Mouse (Mus musculus) liver, embryonic 16.5 days (tissue): ENCODE data around the gene Spc24. TPM values are rescaled to one million over a fixed set of nuclear protein-coding genes. Genes with fewer than 3 reads are reported as not detected.
"Not testable (repeated sequence)": the region's sequence is repeated elsewhere in the genome, so short reads cannot be mapped to it uniquely, and the experiment has no call there.

Source experiments
- ATAC-seq: fragments of 200-750 bp; cut with Nextera tagmentation; 2 replicates; pipeline ENCODE4 v1.8.0; 2017; ENCODE audit warnings: low read depth, mild to moderate bottlenecking, moderate number of reproducible peaks, moderate library complexity
- H3K27ac ChIP-seq: fragments of 300-500 bp; sonication (generic); 2 replicates; pipeline ENCODE4 v1.5.1; 2014; ENCODE audit warnings: mild to moderate bottlenecking, low read length
- H3K27me3 ChIP-seq: fragments of 300-500 bp; sonication (generic); 2 replicates; pipeline ENCODE4 v1.6.1; 2014; ENCODE audit warnings: low read depth, low read length, mixed read lengths; ENCODE audit not compliant: control insufficient read depth, insufficient read depth
- H3K36me3 ChIP-seq: fragments of 300-500 bp; sonication (generic); 2 replicates; pipeline ENCODE4 v1.6.1; 2014; ENCODE audit warnings: mild to moderate bottlenecking; ENCODE audit not compliant: control insufficient read depth, insufficient read depth
- H3K4me1 ChIP-seq: fragments of 300-500 bp; sonication (generic); 2 replicates; pipeline ENCODE4 v1.6.1; 2014; ENCODE audit warnings: low read depth, low read length, mixed read lengths; ENCODE audit not compliant: control insufficient read depth
- H3K4me2 ChIP-seq: fragments of 300-500 bp; sonication (generic); 2 replicates; pipeline ENCODE4 v1.6.1; 2014; ENCODE audit warnings: low read depth, low read length, mixed read lengths
- H3K4me3 ChIP-seq: fragments of 300-500 bp; sonication (generic); 2 replicates; pipeline ENCODE4 v1.5.1; 2014; ENCODE audit warnings: low read depth, mild to moderate bottlenecking, low read length
- H3K9ac ChIP-seq: fragments of 300-500 bp; sonication (generic); 2 replicates; pipeline ENCODE4 v1.6.1; 2014; ENCODE audit warnings: low read depth, low read length
- H3K9me3 ChIP-seq: fragments of 300-500 bp; sonication (generic); replicated peaks from 2 replicates; pipeline ENCODE4 v1.6.1; 2016; ENCODE audit warnings: low read length; ENCODE audit not compliant: control insufficient read depth
- WGBS: fragments of 180-500 bp; shearing (Covaris S2); extraction: QIAGEN DNeasy Blood & Tissue Kit; methylation state at CpG from one replicate; pipeline ENCODE4 v1.1.7; 2014; ENCODE audit not compliant: insufficient replicate concordance; 5-methylcytosine and 5-hydroxymethylcytosine counted together
- polyA plus RNA-seq: library from polyadenylated mRNA; unstranded; fragments of >200 nt; fragmentation: Nextera tagmentation; extraction: Ambion mirVana; gene quantifications from 2 replicates; pipeline ENCODE4 v1.2.1, GENCODE M21; 2015

Spc24 gene
- polyA plus RNA-seq, 1 experiment from 2014 or later = 68.0 TPM

DNA sequence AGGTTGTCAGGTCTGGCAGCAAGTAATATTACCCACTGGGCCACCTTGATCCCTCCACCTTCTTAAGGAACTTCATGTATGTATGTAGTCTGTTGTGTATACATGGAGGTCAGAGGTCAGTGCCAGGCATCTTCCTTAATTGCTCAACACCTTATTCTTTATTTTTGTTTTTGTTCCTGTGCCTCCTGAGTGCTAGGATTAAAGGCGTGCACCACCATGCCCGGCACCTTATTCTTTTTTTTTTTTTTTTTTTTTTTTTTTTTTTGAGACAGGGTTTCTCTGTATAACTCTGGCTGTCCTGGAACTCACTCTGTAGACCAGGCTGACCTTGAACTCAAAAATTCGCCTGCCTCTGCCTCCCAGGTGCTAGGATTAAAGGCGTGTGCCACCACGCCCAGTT lies 13.3 kb upstream of the Spc24 start:
- not testable (repeated sequence) for H3K36me3 ChIP-seq, H3K27ac ChIP-seq, H3K4me1 ChIP-seq, H3K9ac ChIP-seq, H3K4me3 ChIP-seq, H3K4me2 ChIP-seq, ATAC-seq, H3K9me3 ChIP-seq, H3K27me3 ChIP-seq
- 55% methylated on average over 5 of the region's 5 CpGs for WGBS

GRCm38 (mm10) chr9:21769558-21770183 lies 9.6 kb upstream of the Spc24 start:
- no peak overlapping the region for H3K27ac ChIP-seq

GRCm38 (mm10) chr9:21768511-21769411 lies 8.7 kb upstream of the Spc24 start:
- Histone ChIP-seq H3K4me3 (no peak overlapping the region), H3K27ac (no peak overlapping the region), H3K36me3 (no peaks in the 10 kb centered on the region; the same call in 1 of the 2 replicates), H3K27me3 (no peaks in the 10 kb centered on the region), H3K4me2 (no peak overlapping the region), H3K9me3 (no peaks in the 10 kb centered on the region), H3K4me1 (peaks cover 3% of the 10 kb centered on the region), H3K9ac (no peak overlapping the region)
- WGBS = 58% methylated on average over 13 of the region's 13 CpGs
- no peak for ATAC-seq

More at GRCm38 (mm10) chr9:21769558-21770183, 9.6 kb upstream of the Spc24 start:
- 77% methylated on average over 26 of the region's 26 CpGs for WGBS
- no peak overlapping the region for H3K4me2 ChIP-seq
- no peaks in the 10 kb centered on the region for H3K4me1 ChIP-seq
- no peaks in the 10 kb centered on the region for H3K9me3 ChIP-seq
- no peak for ATAC-seq
- H3K27me3 ChIP-seq = no peaks in the 10 kb centered on the region
- no peak overlapping the region for H3K9ac ChIP-seq
- no peaks in the 10 kb centered on the region; the same call in none of the 2 replicates for H3K36me3 ChIP-seq
- H3K4me3 ChIP-seq = no peak overlapping the region

DNA sequence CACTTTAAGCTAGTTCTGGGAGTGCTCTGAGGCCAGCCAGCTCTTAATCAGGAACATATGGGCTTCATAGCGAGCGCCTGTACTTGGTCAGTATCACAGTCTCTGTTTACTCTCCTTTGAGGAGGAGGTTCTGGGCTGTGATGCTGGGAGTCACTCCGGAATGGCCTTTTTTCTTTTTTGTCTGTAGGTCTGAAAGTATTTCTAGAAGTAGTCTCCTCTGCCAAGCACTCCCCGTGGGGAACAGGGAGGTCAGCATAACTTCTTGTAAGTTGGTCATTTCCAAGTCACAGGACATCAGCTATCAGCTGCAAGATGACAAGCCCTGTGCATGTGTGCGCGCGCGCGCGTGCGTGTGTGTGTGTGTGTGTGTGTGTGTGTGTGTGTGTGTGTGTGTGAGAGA lies 7.8 kb upstream of the Spc24 start:
- no peak overlapping the region for H3K27ac ChIP-seq
- H3K4me1 ChIP-seq = peaks cover 3% of the 10 kb centered on the region
- no peaks in the 10 kb centered on the region for H3K9me3 ChIP-seq
- no peaks in the 10 kb centered on the region for H3K27me3 ChIP-seq
- no peak overlapping the region for H3K4me2 ChIP-seq
- H3K36me3 ChIP-seq = no peaks in the 10 kb centered on the region; the same call in 1 of the 2 replicates
- ATAC-seq = no peak
- WGBS = 81% methylated on average over 11 of the region's 11 CpGs
- H3K9ac ChIP-seq = no peak overlapping the region
- no peak overlapping the region for H3K4me3 ChIP-seq

DNA sequence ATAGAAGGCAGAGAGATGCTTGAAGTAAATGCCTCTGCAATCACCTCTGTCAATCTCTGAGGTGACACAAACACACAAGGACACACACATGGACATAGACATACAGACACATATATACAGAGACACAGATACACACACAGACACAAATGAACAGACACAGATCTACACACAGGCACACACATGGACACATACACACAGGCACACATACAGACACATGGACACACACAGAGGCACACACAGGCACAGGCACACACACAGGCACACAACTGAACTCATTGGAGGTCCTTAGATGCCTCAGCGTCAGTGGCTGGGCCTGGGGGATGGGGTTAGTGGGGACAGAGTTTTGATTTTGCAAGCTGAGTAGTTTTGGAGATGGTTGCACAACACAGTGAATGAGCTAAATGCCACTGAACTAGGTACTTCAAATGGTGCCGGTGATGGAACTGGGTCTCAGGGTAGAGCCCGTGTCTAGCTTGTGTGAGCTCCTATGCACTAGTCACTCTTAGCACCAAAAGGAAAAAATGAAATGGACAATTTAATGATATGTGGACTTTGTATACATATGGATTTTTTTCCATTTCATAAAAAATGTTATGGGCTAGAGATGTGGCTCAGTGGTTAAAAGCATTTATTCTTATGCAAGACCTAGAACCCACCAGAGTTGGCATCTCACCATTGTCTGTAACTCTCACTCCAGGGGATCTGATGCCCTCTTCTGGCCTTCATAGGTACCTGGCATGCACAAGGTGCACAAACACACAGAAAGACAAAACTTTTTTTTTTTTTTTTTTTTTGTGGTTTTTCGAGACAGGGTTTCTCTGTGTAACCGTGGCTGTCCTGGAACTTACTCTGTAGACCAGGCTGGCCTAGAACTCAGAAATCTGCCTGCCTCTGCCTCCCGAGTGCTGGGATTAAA lies 4.2 kb upstream of the Spc24 start:
- ATAC-seq = no peak
- H3K4me2 ChIP-seq = no peak overlapping the region
- no peaks in the 10 kb centered on the region for H3K36me3 ChIP-seq
- no peaks in the 10 kb centered on the region for H3K9me3 ChIP-seq
- H3K4me1 ChIP-seq = peaks cover 21% of the 10 kb centered on the region
- 73% methylated on average over 6 of the region's 6 CpGs for WGBS
- no peaks in the 10 kb centered on the region for H3K27me3 ChIP-seq
- no peak overlapping the region for H3K4me3 ChIP-seq
- no peak overlapping the region for H3K9ac ChIP-seq
- H3K27ac ChIP-seq = 0 out of 2 replicates have a peak overlapping the region, but pooled peaks have one; percentile 20

DNA sequence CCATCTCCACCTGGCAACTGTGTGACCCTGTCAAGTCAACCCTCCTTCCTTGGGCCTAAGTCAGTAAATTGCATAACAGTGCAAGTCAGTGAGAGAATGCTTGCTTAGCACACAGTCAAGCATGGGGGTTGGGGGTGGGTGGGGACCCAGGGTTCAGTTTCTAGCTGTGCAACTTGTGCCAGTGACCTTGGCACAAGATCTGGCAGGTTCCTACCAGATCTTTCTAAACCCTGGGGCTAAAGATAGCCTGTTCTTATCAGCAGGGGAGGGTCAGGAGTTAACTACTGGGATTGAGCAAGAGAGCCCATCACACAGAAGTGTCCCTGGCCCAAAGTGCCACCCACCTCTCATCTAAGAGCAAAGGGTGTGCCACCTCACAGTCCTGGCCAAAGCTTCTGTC lies 2.0 kb upstream of the Spc24 start:
- ATAC-seq = no peak
- H3K4me2 ChIP-seq = no peak overlapping the region
- H3K9ac ChIP-seq = no peak overlapping the region
- peaks cover 34% of the 10 kb centered on the region for H3K4me1 ChIP-seq
- no peak overlapping the region for H3K4me3 ChIP-seq
- H3K36me3 ChIP-seq = peaks cover 2% of the 10 kb centered on the region
- peak overlapping the region; percentile 48; the same call in 1 of the 2 replicates for H3K27ac ChIP-seq
- H3K9me3 ChIP-seq = no peaks in the 10 kb centered on the region
- H3K27me3 ChIP-seq = no peaks in the 10 kb centered on the region

DNA sequence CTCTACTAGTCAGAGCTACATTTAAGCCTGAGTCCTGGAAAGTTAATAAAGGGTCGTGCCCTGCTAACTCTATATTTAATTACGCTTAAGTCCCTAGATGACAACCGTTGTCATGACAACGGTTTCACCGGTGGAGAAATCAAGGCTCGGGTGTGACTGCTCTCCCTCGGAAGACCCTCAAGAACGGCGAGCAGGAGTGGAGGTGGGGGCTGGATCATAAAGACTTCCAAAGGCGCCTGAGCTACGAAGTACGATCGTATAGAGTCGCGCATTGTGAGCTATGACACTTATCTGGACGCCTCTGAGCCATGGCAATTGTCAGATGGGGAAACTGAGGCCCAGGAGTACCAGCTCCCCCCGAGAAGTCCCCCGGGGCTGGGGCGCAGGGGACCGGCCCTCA lies 385 bp downstream of the Spc24 start:
- H3K4me1 ChIP-seq = peaks cover 34% of the 10 kb centered on the region
- H3K36me3 ChIP-seq = peaks cover 16% of the 10 kb centered on the region
- H3K4me2 ChIP-seq = peak overlapping the region; percentile 64
- H3K4me3 ChIP-seq = peak overlapping the region; percentile 93
- no peak for ATAC-seq
- no peaks in the 10 kb centered on the region for H3K9me3 ChIP-seq
- H3K27ac ChIP-seq = peak overlapping the region; percentile 78
- H3K27me3 ChIP-seq = no peaks in the 10 kb centered on the region
- WGBS = under 1% methylated on average over 20 of the region's 20 CpGs
- H3K9ac ChIP-seq = peak overlapping the region; percentile 93

DNA sequence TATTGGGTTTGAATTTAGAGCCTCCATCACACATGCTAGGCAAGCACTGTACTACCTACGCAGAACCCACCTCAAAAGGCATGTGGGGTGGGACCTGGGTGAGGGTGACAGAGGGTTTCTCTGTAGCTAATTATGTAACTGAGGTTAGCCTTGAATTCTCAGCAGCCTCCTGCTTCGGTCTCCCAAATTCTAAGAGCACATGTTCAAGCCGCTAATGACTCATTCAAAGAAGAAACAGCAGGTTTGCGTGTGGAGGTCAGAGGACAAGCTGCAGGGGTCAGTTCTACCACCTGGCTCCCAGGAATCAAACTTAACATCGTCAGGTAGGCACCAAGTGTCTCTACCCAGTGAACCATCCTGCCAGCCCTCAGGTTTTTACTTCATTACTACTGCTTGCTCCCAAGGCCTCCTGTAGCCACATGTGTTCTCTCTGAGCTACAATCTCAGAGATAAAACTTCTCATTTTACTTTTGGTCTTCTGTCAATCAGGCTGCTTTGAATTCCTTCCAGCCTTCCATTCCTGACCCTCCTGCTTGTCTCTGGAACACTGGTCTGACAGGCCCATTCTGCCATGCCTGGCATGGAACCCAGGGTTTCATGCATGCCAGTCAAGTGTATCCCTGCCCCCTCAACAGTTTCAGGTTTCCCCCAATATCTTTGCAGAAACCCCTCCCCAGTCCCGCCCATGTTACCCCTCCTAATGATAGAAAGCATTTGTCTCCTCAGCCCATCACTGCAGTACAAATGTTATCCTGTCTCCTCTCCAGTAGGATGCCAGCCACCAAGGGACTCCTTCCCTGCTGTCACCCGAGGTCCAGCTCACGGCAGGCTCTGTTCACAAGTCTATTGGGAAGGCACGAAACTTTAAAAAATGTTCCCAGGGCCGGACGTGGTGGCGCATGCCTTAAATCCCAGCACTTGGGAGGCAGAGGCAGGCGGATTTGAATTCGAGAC lies 1.2 kb downstream of the Spc24 start:
- 54% methylated on average over 14 of the region's 14 CpGs for WGBS
- H3K4me3 ChIP-seq = peak overlapping the region; percentile 93
- no peak overlapping the region for H3K27ac ChIP-seq
- no peaks in the 10 kb centered on the region for H3K9me3 ChIP-seq
- H3K4me2 ChIP-seq = peak overlapping the region; percentile 64
- no peaks in the 10 kb centered on the region for H3K27me3 ChIP-seq
- no peak for ATAC-seq
- peaks cover 18% of the 10 kb centered on the region for H3K36me3 ChIP-seq
- peak overlapping the region; percentile 93 for H3K9ac ChIP-seq
- peaks cover 32% of the 10 kb centered on the region for H3K4me1 ChIP-seq
